Mouse (Mus musculus): Measurements from ENCODE around the gene Ptprcap. TPM values are rescaled to one million over a fixed set of nuclear protein-coding genes. Genes with fewer than 3 reads are reported as not detected.
A peak's percentile ranks its signal among the peaks of the same experiment; 100 is the strongest.

The Ptprcap gene
- polyA plus RNA-seq, 1 experiment from 2014 or later: 1.3 TPM

GRCm38 (mm10) chr19:4169810-4170209 is 16.4 kb downstream of the Ptprcap start:
- H3K36me3 ChIP-seq (replicated peaks; ENCODE audit: control insufficient read depth, insufficient read depth, low read depth, low read length): no peaks in the 10 kb centered on the region
- peaks cover 6% of the 10 kb centered on the region; the same call in 1 of the 2 replicates for H3K4me1 ChIP-seq (ENCODE audit: control insufficient read depth, insufficient read depth, low read length)
- H3K4me3 ChIP-seq (ENCODE audit: low read depth, low read length): peak overlapping the region; percentile 40
- DNase-seq (ENCODE audit: low spot score) (no peak), ATAC-seq (replicated peaks; ENCODE audit: insufficient number of reproducible peaks, low FRiP score, low TSS enrichment, low read depth) (no peak; the same call in 1 of the 2 replicates)
- H3K9ac ChIP-seq (replicated peaks; ENCODE audit: low read length): peak overlapping the region; percentile 72
- 7% methylated on average over 27 of the region's 27 CpGs for WGBS
- peak overlapping the region; percentile 54 for H3K27ac ChIP-seq (replicated peaks; ENCODE audit: low read depth, low read length)
- H3K9me3 ChIP-seq (replicated peaks; ENCODE audit: control insufficient read depth, low read length): no peaks in the 10 kb centered on the region
- H3K4me2 ChIP-seq (ENCODE audit: low read depth, low read length): peak overlapping the region; percentile 86
- H3K27me3 ChIP-seq (ENCODE audit: control insufficient read depth, insufficient read depth, low read length): no peaks in the 10 kb centered on the region

DNA sequence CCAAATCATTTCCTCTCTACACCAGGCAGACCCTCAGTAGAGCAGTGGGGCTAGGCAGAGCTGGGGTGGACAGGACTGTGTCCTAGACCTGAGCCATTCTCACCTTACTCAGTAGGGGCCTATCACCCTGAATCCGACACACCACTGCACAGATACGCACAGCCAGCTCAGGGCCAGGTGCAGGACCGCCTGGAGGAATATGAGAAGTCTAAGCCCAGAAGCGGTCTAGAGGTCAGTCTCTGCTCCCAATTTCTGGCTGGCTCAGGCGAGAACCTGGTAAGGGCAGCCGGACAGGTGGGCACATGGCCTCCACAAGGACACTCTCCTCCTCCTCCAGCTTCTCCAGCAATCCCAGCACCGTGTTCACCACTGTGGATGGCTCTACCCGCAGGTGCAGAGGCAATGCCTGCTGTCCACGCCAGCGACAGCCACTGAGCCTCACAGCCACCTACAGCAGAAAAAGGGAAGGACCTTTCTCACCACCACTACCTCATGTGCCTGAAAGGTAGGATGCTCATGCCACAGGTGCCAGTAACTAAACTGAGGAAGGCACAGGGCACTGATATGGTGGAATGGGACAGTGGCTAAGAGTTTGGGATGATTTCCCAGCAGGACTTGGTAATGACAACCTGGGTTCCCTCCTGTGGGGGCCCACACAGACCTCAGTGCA is 17.5 kb downstream of the Ptprcap start:
- no peaks in the 10 kb centered on the region for H3K27me3 ChIP-seq (ENCODE audit: control insufficient read depth, insufficient read depth, low read length)
- no peak overlapping the region for H3K27ac ChIP-seq (replicated peaks; ENCODE audit: low read depth, low read length)
- H3K4me2 ChIP-seq (ENCODE audit: low read depth, low read length): no peak overlapping the region
- ATAC-seq (replicated peaks; ENCODE audit: insufficient number of reproducible peaks, low FRiP score, low TSS enrichment, low read depth): no peak
- H3K9ac ChIP-seq (replicated peaks; ENCODE audit: low read length): 0 out of 2 replicates have a peak overlapping the region, but pooled peaks have one; percentile 15
- peaks cover 6% of the 10 kb centered on the region; the same call in 1 of the 2 replicates for H3K4me1 ChIP-seq (ENCODE audit: control insufficient read depth, insufficient read depth, low read length)
- no peaks in the 10 kb centered on the region for H3K9me3 ChIP-seq (replicated peaks; ENCODE audit: control insufficient read depth, low read length)
- WGBS: 83% methylated on average over 10 of the region's 10 CpGs
- DNase-seq (ENCODE audit: low spot score): no peak
- no peaks in the 10 kb centered on the region for H3K36me3 ChIP-seq (replicated peaks; ENCODE audit: control insufficient read depth, insufficient read depth, low read depth, low read length)
- H3K4me3 ChIP-seq (ENCODE audit: low read depth, low read length): no peak overlapping the region

DNA sequence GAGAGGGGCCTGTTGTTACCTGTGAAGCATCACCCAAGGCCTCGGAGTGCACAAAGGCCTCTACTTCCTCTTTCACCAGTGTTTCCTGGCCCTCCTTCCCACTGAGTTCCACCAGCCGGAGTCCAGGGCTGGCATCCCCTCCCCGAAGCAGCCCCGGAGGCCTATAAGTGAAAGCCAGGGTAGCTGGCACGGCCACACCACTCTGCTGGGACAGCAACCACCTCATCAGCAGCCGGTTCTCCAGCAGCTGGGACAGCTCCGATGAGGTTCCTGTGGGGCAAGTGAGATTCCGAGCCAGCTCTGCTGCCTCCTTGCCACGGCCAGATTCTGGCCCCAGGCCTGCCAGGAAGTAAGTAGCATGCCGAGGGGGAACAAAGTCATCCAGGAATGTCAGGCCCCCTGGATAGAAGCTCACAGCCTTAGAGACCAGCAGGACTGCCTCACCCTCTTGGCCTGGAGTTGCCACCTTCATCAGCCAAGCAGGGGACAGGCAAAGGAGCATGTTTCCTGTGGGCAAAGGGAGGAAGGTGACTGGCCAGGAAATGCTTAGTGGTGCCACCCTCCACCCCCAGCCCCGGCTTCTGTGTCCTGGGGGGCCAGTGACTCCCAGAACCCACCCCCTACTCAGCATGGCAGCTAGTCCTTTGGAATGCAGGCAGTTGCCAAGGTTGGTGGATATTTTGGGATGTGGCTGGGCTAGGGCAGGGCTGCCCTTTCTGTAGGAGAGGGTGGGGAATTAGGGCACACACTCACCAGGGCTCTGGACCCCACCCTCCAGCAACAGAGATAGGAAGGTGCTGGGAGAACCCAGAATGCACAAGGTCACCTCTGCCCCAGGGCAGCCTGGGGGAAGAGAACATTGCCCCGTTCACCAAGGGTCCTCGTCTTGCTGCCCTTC is 18.2 kb downstream of the Ptprcap start:
- H3K36me3 ChIP-seq (replicated peaks; ENCODE audit: control insufficient read depth, insufficient read depth, low read depth, low read length): no peaks in the 10 kb centered on the region
- H3K9me3 ChIP-seq (replicated peaks; ENCODE audit: control insufficient read depth, low read length): no peaks in the 10 kb centered on the region
- H3K4me2 ChIP-seq (ENCODE audit: low read depth, low read length): no peak overlapping the region
- H3K4me3 ChIP-seq (ENCODE audit: low read depth, low read length): no peak overlapping the region
- DNase-seq (ENCODE audit: low spot score) (no peak), ATAC-seq (replicated peaks; ENCODE audit: insufficient number of reproducible peaks, low FRiP score, low TSS enrichment, low read depth) (no peak)
- H3K9ac ChIP-seq (replicated peaks; ENCODE audit: low read length): no peak overlapping the region
- no peaks in the 10 kb centered on the region for H3K27me3 ChIP-seq (ENCODE audit: control insufficient read depth, insufficient read depth, low read length)
- no peak overlapping the region for H3K27ac ChIP-seq (replicated peaks; ENCODE audit: low read depth, low read length)
- 61% methylated on average over 13 of the region's 13 CpGs for WGBS
- peaks cover 6% of the 10 kb centered on the region; the same call in 1 of the 2 replicates for H3K4me1 ChIP-seq (ENCODE audit: control insufficient read depth, insufficient read depth, low read length)

- no peak overlapping the region; the same call in 1 of the 2 replicates for H3K9ac ChIP-seq (replicated peaks; ENCODE audit: low read length)
- ATAC-seq (replicated peaks; ENCODE audit: insufficient number of reproducible peaks, low FRiP score, low TSS enrichment, low read depth) (no peak), DNase-seq (ENCODE audit: low spot score) (no peak)
- H3K27me3 ChIP-seq (ENCODE audit: control insufficient read depth, insufficient read depth, low read length): no peaks in the 10 kb centered on the region
- H3K36me3 ChIP-seq (replicated peaks; ENCODE audit: control insufficient read depth, insufficient read depth, low read depth, low read length): no peaks in the 10 kb centered on the region
- no peaks in the 10 kb centered on the region for H3K9me3 ChIP-seq (replicated peaks; ENCODE audit: control insufficient read depth, low read length)
- no peak overlapping the region for H3K27ac ChIP-seq (replicated peaks; ENCODE audit: low read depth, low read length)
- peaks cover 6% of the 10 kb centered on the region; the same call in 1 of the 2 replicates for H3K4me1 ChIP-seq (ENCODE audit: control insufficient read depth, insufficient read depth, low read length)
- H3K4me3 ChIP-seq (ENCODE audit: low read depth, low read length): no peak overlapping the region
- WGBS: 56% methylated on average over 11 of the region's 11 CpGs
- H3K4me2 ChIP-seq (ENCODE audit: low read depth, low read length): no peak overlapping the region
Observed at GRCm38 (mm10) chr19:4172925-4173324, 19.5 kb downstream of the Ptprcap start.

- ATAC-seq (replicated peaks; ENCODE audit: insufficient number of reproducible peaks, low FRiP score, low TSS enrichment, low read depth): peak; percentile 68; the same call in 1 of the 2 replicates
- Histone ChIP-seq H3K9ac (replicated peaks; ENCODE audit: low read length) (peak within 1 kb of the TSS; percentile 33), H3K4me2 (ENCODE audit: low read depth, low read length) (peak within 1 kb of the TSS; percentile 33), H3K36me3 (replicated peaks; ENCODE audit: control insufficient read depth, insufficient read depth, low read depth, low read length) (no peaks in the 10 kb centered on the region), H3K27me3 (ENCODE audit: control insufficient read depth, insufficient read depth, low read length) (no peaks in the 10 kb centered on the region), H3K9me3 (replicated peaks; ENCODE audit: control insufficient read depth, low read length) (no peaks in the 10 kb centered on the region), H3K4me3 (ENCODE audit: low read depth, low read length) (no peak within 1 kb of the TSS), H3K4me1 (ENCODE audit: control insufficient read depth, insufficient read depth, low read length) (peaks cover 3% of the 10 kb centered on the region; the same call in 1 of the 2 replicates), H3K27ac (replicated peaks; ENCODE audit: low read depth, low read length) (no peak within 1 kb of the TSS)
- peak; percentile 27 for DNase-seq (ENCODE audit: low spot score)
- 3% methylated on average over 11 of the region's 11 CpGs for WGBS
Observed at GRCm38 (mm10) chr19:4175368-4175947, 22.1 kb downstream of the Ptprcap start, which contains the start of gene Carns1. Gene Carns1 (minus strand): TSS chr19:4175479.

DNA sequence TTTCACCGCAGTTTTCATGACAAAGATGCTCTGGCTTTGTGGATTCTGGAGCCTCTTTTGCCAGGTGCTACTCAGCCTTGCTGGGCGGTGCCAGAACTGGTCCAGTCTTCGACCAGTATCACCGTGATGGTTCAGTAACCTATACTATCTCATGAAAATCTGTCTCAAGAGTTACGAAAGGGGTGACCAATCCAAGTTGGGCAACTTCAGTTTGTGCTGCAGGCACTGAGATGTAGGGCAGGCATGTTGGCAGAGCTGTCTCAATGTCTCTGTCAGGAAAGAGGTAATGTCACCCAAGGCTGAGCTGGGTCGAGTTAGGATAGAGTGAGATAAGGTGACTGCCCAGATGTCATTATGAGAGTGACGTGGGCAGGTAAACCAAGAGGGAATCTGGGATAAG is 27.0 kb downstream of the Ptprcap start:
- no peaks in the 10 kb centered on the region for H3K36me3 ChIP-seq (replicated peaks; ENCODE audit: control insufficient read depth, insufficient read depth, low read depth, low read length)
- no peak overlapping the region for H3K27ac ChIP-seq (replicated peaks; ENCODE audit: low read depth, low read length)
- no peaks in the 10 kb centered on the region for H3K27me3 ChIP-seq (ENCODE audit: control insufficient read depth, insufficient read depth, low read length)
- DNase-seq (ENCODE audit: low spot score): no peak
- no peak overlapping the region for H3K9ac ChIP-seq (replicated peaks; ENCODE audit: low read length)
- 84% methylated on average over 7 of the region's 7 CpGs for WGBS
- H3K9me3 ChIP-seq (replicated peaks; ENCODE audit: control insufficient read depth, low read length): no peaks in the 10 kb centered on the region
- no peak overlapping the region for H3K4me3 ChIP-seq (ENCODE audit: low read depth, low read length)
- H3K4me1 ChIP-seq (ENCODE audit: control insufficient read depth, insufficient read depth, low read length): no peaks in the 10 kb centered on the region
- no peak for ATAC-seq (replicated peaks; ENCODE audit: insufficient number of reproducible peaks, low FRiP score, low TSS enrichment, low read depth)
- H3K4me2 ChIP-seq (ENCODE audit: low read depth, low read length): no peak overlapping the region

DNA sequence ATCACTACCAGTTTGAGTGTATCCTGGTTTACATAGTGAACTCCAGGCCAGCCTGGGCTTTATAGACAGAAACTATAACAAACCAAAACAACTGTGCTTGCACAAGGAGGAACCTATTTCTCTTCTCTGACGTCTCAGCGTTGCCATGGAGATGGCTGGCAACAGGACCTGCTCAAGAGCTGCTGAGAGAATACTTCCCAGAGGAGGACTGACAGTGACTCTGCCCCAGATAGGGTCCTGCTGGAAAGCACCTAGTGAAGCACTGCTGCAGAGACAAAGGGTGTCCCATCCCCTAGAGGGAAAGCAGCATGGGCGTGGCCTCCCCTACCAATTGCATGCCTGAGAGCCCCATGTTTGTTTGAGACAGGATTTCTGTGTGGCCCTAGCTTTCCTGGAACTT is 28.5 kb downstream of the Ptprcap start:
- no peak overlapping the region for H3K4me3 ChIP-seq (ENCODE audit: low read depth, low read length)
- no peak for ATAC-seq (replicated peaks; ENCODE audit: insufficient number of reproducible peaks, low FRiP score, low TSS enrichment, low read depth)
- no peaks in the 10 kb centered on the region for H3K9me3 ChIP-seq (replicated peaks; ENCODE audit: control insufficient read depth, low read length)
- no peaks in the 10 kb centered on the region for H3K27me3 ChIP-seq (ENCODE audit: control insufficient read depth, insufficient read depth, low read length)
- no peaks in the 10 kb centered on the region for H3K4me1 ChIP-seq (ENCODE audit: control insufficient read depth, insufficient read depth, low read length)
- no peak overlapping the region for H3K27ac ChIP-seq (replicated peaks; ENCODE audit: low read depth, low read length)
- no peak overlapping the region for H3K9ac ChIP-seq (replicated peaks; ENCODE audit: low read length)
- DNase-seq (ENCODE audit: low spot score): peak; percentile 41
- WGBS: 37% methylated on average over 3 of the region's 3 CpGs
- H3K4me2 ChIP-seq (ENCODE audit: low read depth, low read length): no peak overlapping the region
- no peaks in the 10 kb centered on the region for H3K36me3 ChIP-seq (replicated peaks; ENCODE audit: control insufficient read depth, insufficient read depth, low read depth, low read length)
